Mouse (Mus musculus) limb, embryonic 14.5 days (tissue): ENCODE measurements around the gene Cacng7. TPM values are rescaled to one million over a fixed set of nuclear protein-coding genes. Genes with fewer than 3 reads are reported as not detected.

Source experiments
- ATAC-seq: fragments of 200-750 bp; cut with Nextera tagmentation; 2 replicates; pipeline ENCODE4 v1.8.0; 2017; ENCODE audit warnings: low read depth, moderate number of reproducible peaks, moderate TSS enrichment; ENCODE audit not compliant: low FRiP score
- DNase-seq: peaks from one replicate; pipeline ENCODE4 v3.0.0-alpha.2; 2015; ENCODE audit warnings: low spot score
- H3K27ac ChIP-seq: fragments of 300-500 bp; sonication (generic); replicated peaks from 2 replicates; pipeline ENCODE4 v1.5.1; 2014; ENCODE audit warnings: low read depth, mild to moderate bottlenecking, low read length, moderate library complexity, mixed read lengths
- H3K27me3 ChIP-seq: fragments of 300-500 bp; sonication (generic); 2 replicates; pipeline ENCODE4 v1.6.1; 2014; ENCODE audit warnings: low read length, mixed read lengths; ENCODE audit not compliant: control insufficient read depth, insufficient read depth
- H3K36me3 ChIP-seq: fragments of 300-500 bp; sonication (generic); 2 replicates; pipeline ENCODE4 v1.6.1; 2014; ENCODE audit warnings: mild to moderate bottlenecking, low read length, moderate library complexity, mixed read lengths; ENCODE audit not compliant: control insufficient read depth, insufficient read depth
- H3K4me1 ChIP-seq: fragments of 300-500 bp; sonication (generic); 2 replicates; pipeline ENCODE4 v1.6.1; 2014; ENCODE audit warnings: antibody characterized with exemption, low read length, mixed read lengths; ENCODE audit not compliant: control insufficient read depth, insufficient read depth
- H3K4me2 ChIP-seq: fragments of 300-500 bp; sonication (generic); replicated peaks from 2 replicates; pipeline ENCODE4 v1.6.1; 2014; ENCODE audit warnings: low read depth, mild to moderate bottlenecking, low read length, moderate library complexity; ENCODE audit not compliant: severe bottlenecking
- H3K4me3 ChIP-seq: fragments of 300-500 bp; sonication (generic); replicated peaks from 2 replicates; pipeline ENCODE4 v1.5.1; 2014; ENCODE audit warnings: low read length
- H3K9ac ChIP-seq: fragments of 300-500 bp; sonication (generic); 2 replicates; pipeline ENCODE4 v1.6.1; 2014; ENCODE audit warnings: mild to moderate bottlenecking, low read depth, low read length, moderate library complexity; ENCODE audit not compliant: severe bottlenecking
- H3K9me3 ChIP-seq: fragments of 300-500 bp; sonication (generic); 2 replicates; pipeline ENCODE4 v1.6.1; 2016; ENCODE audit warnings: low read length; ENCODE audit not compliant: control insufficient read depth
- POLR2A ChIP-seq: fragments of 200-500 bp; IDR thresholded peaks from 2 replicates; pipeline ENCODE4 v1.8.0; 2012; ENCODE audit warnings: inconsistent platforms, mild to moderate bottlenecking, moderate library complexity, borderline replicate concordance; ENCODE audit not compliant: insufficient read depth, insufficient read length; ENCODE audit errors: extremely low read depth
- WGBS: fragments of 180-500 bp; shearing (Covaris S2); extraction: QIAGEN DNeasy Blood & Tissue Kit; methylation state at CpG from one replicate; pipeline ENCODE4 v1.1.7; 2014; 5-methylcytosine and 5-hydroxymethylcytosine counted together
- polyA plus RNA-seq, 2 experiments: library from polyadenylated mRNA; depleted of rRNA in 1 of 2; stranded (reverse) in 1 of 2; unstranded in 1 of 2; fragments of >200 nt; fragmentation: Nextera tagmentation in 1 of 2; extraction: Ambion mirVana in 1 of 2; gene quantifications; 2 replicates each; pipeline versions ENCODE4 v1.2.1 to v1.2.3; 2012 to 2014

Gene Cacng7
- polyA plus RNA-seq, 2 experiments = 3.9 to 129 TPM

GRCm38 (mm10) chr7:3336412-3336811, 3.7 kb downstream of the Cacng7 start:
- H3K4me2 ChIP-seq = no peak overlapping the region
- no peak overlapping the region for H3K27ac ChIP-seq
- no peaks in the 10 kb centered on the region for H3K9me3 ChIP-seq
- peaks cover 6% of the 10 kb centered on the region; the same call in 1 of the 2 replicates for H3K4me1 ChIP-seq
- no peak overlapping the region for H3K4me3 ChIP-seq
- TF ChIP-seq POLR2A = no peak
- H3K36me3 ChIP-seq = peaks cover 28% of the 10 kb centered on the region
- 70% methylated on average over 14 of the region's 17 CpGs for WGBS
- H3K27me3 ChIP-seq = no peaks in the 10 kb centered on the region
- ATAC-seq (no peak), DNase-seq (no peak)
- H3K9ac ChIP-seq = no peak overlapping the region

- Histone ChIP-seq H3K36me3 (peaks cover 42% of the 10 kb centered on the region), H3K9me3 (no peaks in the 10 kb centered on the region), H3K4me3 (no peak overlapping the region), H3K4me2 (no peak overlapping the region), H3K4me1 (0 out of 2 replicates have a peak, but pooled peaks cover 6% of the 10 kb centered on the region), H3K27ac (no peak overlapping the region), H3K27me3 (no peaks in the 10 kb centered on the region), H3K9ac (no peak overlapping the region)
- ATAC-seq (no peak), DNase-seq (no peak)
- 84% methylated on average over 11 of the region's 11 CpGs for WGBS
- TF ChIP-seq POLR2A = no peak
Observed at GRCm38 (mm10) chr7:3338286-3338935, 5.7 kb downstream of the Cacng7 start.

DNA sequence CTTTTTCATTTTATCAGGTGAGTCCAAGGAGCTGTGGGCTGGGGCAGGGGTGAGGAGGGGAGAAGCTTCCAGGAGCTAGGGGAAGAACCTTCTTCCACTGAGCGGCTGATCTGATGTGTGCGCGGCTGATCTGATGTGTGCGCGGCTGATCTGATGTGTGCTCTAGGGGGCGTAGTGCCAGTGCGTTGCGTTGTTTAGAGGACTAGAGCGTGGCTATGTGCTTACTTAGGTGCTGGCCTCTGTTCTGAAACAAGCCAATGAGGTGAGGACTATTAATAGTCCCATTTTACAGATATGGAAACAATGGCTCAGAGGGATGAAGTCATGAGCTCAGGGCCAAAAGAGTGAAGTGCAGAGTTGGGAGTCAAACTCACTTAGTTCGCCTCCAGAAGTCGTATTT, 6.3 kb downstream of the Cacng7 start:
- ATAC-seq (no peak), DNase-seq (no peak)
- Histone ChIP-seq H3K9ac (no peak overlapping the region), H3K36me3 (peaks cover 48% of the 10 kb centered on the region), H3K4me1 (0 out of 2 replicates have a peak, but pooled peaks cover 1% of the 10 kb centered on the region), H3K9me3 (no peaks in the 10 kb centered on the region), H3K27ac (no peak overlapping the region), H3K4me2 (no peak overlapping the region), H3K27me3 (no peaks in the 10 kb centered on the region), H3K4me3 (no peak overlapping the region)
- WGBS = 92% methylated on average over 11 of the region's 11 CpGs
- no peak for TF ChIP-seq POLR2A

- no peak overlapping the region for H3K27ac ChIP-seq
- ATAC-seq (no peak), DNase-seq (no peak)
- H3K36me3 ChIP-seq = peaks cover 77% of the 10 kb centered on the region
- TF ChIP-seq POLR2A = no peak
- 85% methylated on average over 3 of the region's 3 CpGs for WGBS
- no peak overlapping the region for H3K4me2 ChIP-seq
- H3K27me3 ChIP-seq = no peaks in the 10 kb centered on the region
- no peak overlapping the region for H3K4me3 ChIP-seq
- H3K9me3 ChIP-seq = no peaks in the 10 kb centered on the region
- H3K4me1 ChIP-seq = no peaks in the 10 kb centered on the region
- H3K9ac ChIP-seq = no peak overlapping the region
Observed at GRCm38 (mm10) chr7:3343861-3344260, 11.1 kb downstream of the Cacng7 start.

DNA sequence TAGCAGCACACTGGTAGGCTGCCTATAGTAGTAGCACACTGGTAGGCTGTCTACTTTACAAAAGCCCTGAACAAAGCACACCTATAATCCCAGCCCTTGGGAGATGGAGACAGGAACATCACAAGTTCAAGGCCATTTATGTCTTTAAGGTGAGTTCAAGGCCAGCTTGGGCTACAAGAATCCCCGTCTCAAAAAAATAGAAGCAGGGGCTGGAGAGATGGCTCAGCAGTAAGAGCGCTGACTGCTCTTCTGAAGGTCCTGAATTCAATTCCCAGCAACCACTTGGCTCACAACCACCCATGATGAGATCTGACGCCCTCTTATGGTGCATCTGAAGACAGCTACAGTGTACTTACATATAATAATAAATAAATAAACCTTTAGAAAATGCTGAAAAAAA, 12.5 kb downstream of the Cacng7 start:
- no peaks in the 10 kb centered on the region for H3K27me3 ChIP-seq
- H3K4me1 ChIP-seq = no peaks in the 10 kb centered on the region
- no peak overlapping the region for H3K27ac ChIP-seq
- H3K36me3 ChIP-seq = peaks cover 80% of the 10 kb centered on the region
- TF ChIP-seq POLR2A = no peak
- H3K9ac ChIP-seq = no peak overlapping the region
- WGBS = 88% methylated on average over 3 of the region's 3 CpGs
- ATAC-seq (no peak), DNase-seq (no peak)
- H3K9me3 ChIP-seq = no peaks in the 10 kb centered on the region
- no peak overlapping the region for H3K4me2 ChIP-seq
- no peak overlapping the region for H3K4me3 ChIP-seq
